Mouse (Mus musculus) cerebellum, postnatal 25 days (tissue): ENCODE measurements around the gene Crtac1.

Experiments
- DNase-seq, 2 experiments: peaks; one replicate each; pipeline ENCODE4 v3.0.0; 2021; ENCODE audit warnings: mixed read lengths in 2 of 2

Gene Crtac1

DNA sequence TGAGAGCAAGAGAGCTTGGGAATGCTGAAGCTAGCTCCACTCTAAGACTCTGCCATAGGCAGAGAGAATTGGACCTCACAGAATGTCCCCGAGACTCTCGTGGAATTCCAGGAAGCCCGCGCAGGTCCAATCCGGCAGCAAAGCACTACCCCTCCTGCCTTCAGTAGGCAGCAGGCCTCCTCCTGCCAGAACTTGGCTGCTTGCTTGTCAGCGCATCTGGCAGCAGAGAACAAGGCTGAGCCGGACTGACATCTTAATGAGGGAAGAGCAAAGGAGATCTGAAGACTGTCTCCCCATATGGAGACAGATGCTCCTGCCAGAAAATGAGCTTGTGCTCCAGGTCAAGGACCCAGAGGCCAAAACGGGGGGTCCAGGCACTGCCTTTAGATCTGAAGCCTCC, 16.5 kb downstream of the Crtac1 start:
- no peak for DNase-seq

GRCm38 (mm10) chr19:42409856-42410255, 21.7 kb downstream of the Crtac1 start:
- DNase-seq, result no peak

DNA sequence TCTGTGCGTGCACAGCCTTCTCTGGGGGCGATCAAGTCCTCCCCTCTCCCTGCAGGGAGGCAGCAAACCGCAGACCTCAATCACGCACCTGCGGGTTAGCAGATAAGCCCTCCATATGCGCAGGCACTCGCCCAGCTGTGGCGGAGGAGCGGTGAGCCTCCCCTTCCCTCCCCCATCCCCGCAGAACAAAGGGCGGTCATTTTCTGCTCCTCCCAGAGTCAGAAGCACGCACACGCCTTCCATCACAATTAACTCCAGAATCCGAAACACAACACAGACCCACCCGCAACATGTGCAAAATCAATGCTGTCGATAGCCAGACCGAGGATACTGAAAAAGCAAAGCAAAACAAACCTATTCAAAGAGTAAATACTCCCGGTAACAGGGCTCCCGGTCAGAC, 22.4 kb downstream of the Crtac1 start:
- DNase-seq, result no peak

DNA sequence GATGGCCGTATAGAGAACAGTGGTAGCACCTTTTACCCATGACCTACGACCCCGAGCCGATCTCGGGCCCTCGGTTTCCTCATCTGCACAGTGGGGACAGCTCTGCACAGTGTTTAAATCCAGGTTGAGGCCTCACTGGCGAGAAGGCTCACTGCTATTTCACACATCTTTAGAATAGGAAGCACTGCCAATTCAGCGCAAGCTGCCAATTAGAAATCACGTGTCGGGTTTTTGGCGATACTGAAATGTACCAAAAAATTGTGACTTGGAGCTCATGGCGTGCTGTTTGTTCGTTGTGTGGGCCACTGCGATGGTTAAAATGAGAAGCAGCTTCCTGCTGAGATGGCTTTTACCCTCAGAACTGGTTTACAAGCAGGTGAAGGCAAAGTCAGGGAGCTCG, 27.2 kb downstream of the Crtac1 start:
- DNase-seq, result peak in 1 of 2 experiments; percentile 21

- DNase-seq, result no peak
These were observed 31.6 kb downstream of the Crtac1 start for GRCm38 (mm10) chr19:42399974-42400373.

- peak in 1 of 2 experiments; percentile 36 for DNase-seq
These were observed 34.3 kb downstream of the Crtac1 start for GRCm38 (mm10) chr19:42397281-42397680.

- DNase-seq, result no peak
These were observed 36.6 kb downstream of the Crtac1 start for GRCm38 (mm10) chr19:42394848-42395534.

- no peak for DNase-seq
These were observed 37.7 kb downstream of the Crtac1 start for GRCm38 (mm10) chr19:42393920-42394319.

- DNase-seq, result no peak
These were observed 39.5 kb downstream of the Crtac1 start for GRCm38 (mm10) chr19:42392094-42392493.

GRCm38 (mm10) chr19:42389574-42389973, 42.0 kb downstream of the Crtac1 start:
- DNase-seq, result no peak

GRCm38 (mm10) chr19:42384981-42385598, 46.5 kb downstream of the Crtac1 start:
- DNase-seq, result peak in 1 of 2 experiments; percentile 16

- DNase-seq, result peak in 1 of 2 experiments; percentile 27
These were observed 50.6 kb downstream of the Crtac1 start for GRCm38 (mm10) chr19:42380981-42381373.

GRCm38 (mm10) chr19:42380321-42380980, 51.1 kb downstream of the Crtac1 start:
- peak; percentile 19 to 40 for DNase-seq

GRCm38 (mm10) chr19:42379798-42380197, 51.8 kb downstream of the Crtac1 start:
- DNase-seq, result peak in 1 of 2 experiments; percentile 21

- DNase-seq, result no peak
These were observed 54.4 kb downstream of the Crtac1 start for GRCm38 (mm10) chr19:42377206-42377605.

DNA sequence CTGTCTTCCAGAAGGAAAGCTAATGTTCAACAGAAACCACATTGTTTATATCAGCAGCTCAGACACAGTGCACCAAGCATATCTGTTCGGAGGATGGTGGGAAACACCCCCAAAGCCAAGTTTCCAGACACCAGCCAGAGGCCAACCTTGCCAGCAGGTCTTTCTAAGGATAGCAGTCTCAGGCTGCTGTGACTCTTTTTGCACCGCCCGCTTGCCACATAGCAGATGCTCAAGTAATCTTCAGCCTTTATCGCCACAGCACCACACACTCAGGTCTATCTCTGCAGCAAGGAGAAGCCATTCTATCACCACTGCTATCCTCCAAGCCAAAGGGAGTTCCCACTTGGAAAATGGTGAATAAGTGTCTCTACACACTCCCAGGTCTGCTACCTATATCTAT, 68.0 kb downstream of the Crtac1 start:
- DNase-seq, result no peak

GRCm38 (mm10) chr19:42358406-42358805, 73.2 kb downstream of the Crtac1 start:
- no peak for DNase-seq

GRCm38 (mm10) chr19:42356854-42357253, 74.7 kb downstream of the Crtac1 start:
- DNase-seq, result peak in 1 of 2 experiments; percentile 7

DNA sequence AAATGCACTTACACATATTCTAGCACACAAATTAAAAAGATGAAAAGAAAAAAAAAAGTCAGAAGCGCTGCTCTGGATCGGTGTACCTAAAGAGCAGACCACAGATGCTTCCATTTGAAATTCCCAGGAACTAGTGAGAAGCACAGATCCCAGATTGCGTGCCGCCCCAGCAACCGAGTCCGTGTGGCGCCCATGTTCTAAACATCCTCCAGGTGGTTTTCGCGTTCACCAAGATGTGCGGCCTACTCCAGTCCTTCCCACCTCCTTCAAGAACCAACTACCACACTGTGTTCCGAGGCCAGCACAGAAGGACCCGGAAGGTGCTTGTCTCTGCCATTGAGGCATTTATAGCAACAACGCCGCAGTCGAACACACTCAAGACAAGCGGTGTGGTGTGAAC, 76.1 kb downstream of the Crtac1 start:
- no peak for DNase-seq

DNA sequence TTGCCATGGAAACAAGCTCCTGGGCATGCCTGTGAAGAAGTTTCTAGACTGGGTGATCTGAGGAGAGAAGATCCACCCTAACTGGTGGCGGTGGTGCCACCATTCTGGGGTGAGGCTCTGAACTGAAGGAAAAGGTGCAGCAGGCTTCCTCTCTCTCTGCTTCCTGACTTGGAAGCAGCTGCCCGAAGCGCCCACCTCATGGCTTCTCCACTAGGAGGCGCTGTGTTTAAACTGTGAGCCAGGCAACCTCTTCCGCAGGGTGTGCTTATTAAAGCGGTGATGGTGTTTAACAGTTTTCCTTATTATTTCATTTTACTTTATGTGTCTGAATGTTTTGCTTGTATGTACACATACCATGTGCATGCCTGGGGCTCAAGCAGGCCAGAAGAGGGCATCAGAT, 90.4 kb downstream of the Crtac1 start:
- peak; percentile 30 to 55 for DNase-seq

DNA sequence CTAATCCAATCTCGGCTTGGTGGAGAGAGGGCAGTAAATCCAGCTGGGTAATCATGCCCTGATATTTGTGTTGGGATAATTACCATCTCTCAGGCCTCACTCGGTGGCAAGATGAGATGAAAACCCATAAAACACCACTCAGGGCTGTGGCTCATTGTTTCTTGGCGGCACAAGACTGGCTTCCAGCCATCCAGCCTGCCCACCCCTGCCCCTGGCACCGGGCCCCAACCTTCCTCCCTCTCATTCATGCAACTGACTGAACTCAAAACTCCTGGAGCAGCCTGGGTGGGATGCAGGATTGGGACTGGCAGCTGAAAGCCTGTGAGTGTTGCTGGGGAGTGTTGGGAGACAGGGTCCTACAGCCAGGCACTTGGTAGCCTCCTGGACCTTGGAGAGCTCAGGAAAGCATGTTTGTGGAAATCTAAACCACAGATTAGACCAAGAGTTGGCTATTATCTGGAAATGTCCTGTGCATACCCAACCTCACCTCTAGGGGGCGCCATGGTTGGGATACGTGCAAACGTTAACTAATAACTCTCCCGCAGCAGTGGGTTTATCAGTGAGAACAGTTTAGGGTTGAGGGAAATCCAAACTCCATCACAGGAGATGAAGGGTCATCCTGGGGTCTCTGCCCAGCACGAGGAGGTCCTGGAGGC, 99.4 kb downstream of the Crtac1 start:
- DNase-seq, result peak; percentile 23 to 44

DNA sequence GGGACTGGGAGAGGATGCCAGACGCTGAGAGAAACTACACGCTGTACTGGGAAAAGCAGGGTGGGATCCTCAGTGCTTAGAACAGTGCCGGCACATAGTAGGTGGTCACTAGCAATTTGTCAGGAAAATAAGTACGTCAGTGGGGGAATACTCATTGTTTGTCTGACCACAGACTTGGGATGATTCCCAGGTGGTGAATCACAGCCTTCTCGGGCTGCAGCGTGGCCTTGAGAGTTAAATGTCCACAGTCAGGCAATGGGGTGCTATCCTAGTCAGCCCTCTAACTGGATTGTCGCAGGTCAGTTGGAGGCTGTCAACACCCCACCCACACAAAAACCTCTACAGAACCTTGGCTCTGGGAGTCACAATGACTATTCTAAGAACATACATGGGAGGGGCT, 100.1 kb downstream of the Crtac1 start:
- DNase-seq, result no peak

GRCm38 (mm10) chr19:42328160-42328559, 103.4 kb downstream of the Crtac1 start:
- peak; percentile 25 to 32 for DNase-seq
